Mouse (Mus musculus) lung, embryonic 14.5 days (tissue): Measurements from ENCODE around the gene Cep97. TPM values are rescaled to one million over a fixed set of nuclear protein-coding genes. Genes with fewer than 3 reads are reported as not detected.
"Not testable (repeated sequence)": the region's sequence is repeated elsewhere in the genome, so short reads cannot be mapped to it uniquely, and the experiment has no call there.

Experiments used
- ATAC-seq: fragments of 200-750 bp; cut with Nextera tagmentation; 2 replicates; pipeline ENCODE4 v1.8.0; 2017; ENCODE audit warnings: mild to moderate bottlenecking, moderate TSS enrichment, moderate library complexity; ENCODE audit not compliant: insufficient read depth
- DNase-seq: peaks from one replicate; pipeline ENCODE4 v3.0.0-alpha.2; 2015
- H3K27ac ChIP-seq: fragments of 300-500 bp; sonication (generic); 2 replicates; pipeline ENCODE4 v1.5.1; 2014; ENCODE audit warnings: low read depth, mild to moderate bottlenecking, moderate library complexity
- H3K27me3 ChIP-seq: fragments of 300-500 bp; sonication (generic); 2 replicates; pipeline ENCODE4 v1.6.1; 2014; ENCODE audit warnings: low read length, control low read depth; ENCODE audit not compliant: insufficient read depth
- H3K36me3 ChIP-seq: fragments of 300-500 bp; sonication (generic); 2 replicates; pipeline ENCODE4 v1.6.1; 2014; ENCODE audit warnings: control low read depth; ENCODE audit not compliant: insufficient read depth
- H3K4me1 ChIP-seq: fragments of 300-500 bp; sonication (generic); 2 replicates; pipeline ENCODE4 v1.6.1; 2014; ENCODE audit warnings: antibody characterized with exemption, control low read depth; ENCODE audit not compliant: insufficient read depth
- H3K4me2 ChIP-seq: fragments of 300-500 bp; sonication (generic); 2 replicates; pipeline ENCODE4 v1.6.1; 2014; ENCODE audit warnings: mild to moderate bottlenecking
- H3K4me3 ChIP-seq: fragments of 300-500 bp; sonication (generic); 2 replicates; pipeline ENCODE4 v1.5.1; 2014; ENCODE audit warnings: low read depth, low read length
- H3K9ac ChIP-seq: fragments of 300-500 bp; sonication (generic); 2 replicates; pipeline ENCODE4 v1.6.1; 2014
- H3K9me3 ChIP-seq: fragments of 300-500 bp; sonication (generic); 2 replicates; pipeline ENCODE4 v1.6.1; 2016; ENCODE audit warnings: low read depth, low read length, control low read depth
- CTCF ChIP-seq: IDR thresholded peaks from 2 replicates; pipeline ENCODE4 v1.5.1; 2016; ENCODE audit warnings: antibody characterized with exemption, low read depth
- WGBS: fragments of 180-500 bp; shearing (Covaris S2); extraction: QIAGEN DNeasy Blood & Tissue Kit; methylation state at CpG from one replicate; pipeline ENCODE4 v1.1.7; 2014; 5-methylcytosine and 5-hydroxymethylcytosine counted together
- polyA plus RNA-seq: library from polyadenylated mRNA; unstranded; fragments of >200 nt; fragmentation: Nextera tagmentation; extraction: Ambion mirVana; gene quantifications from 2 replicates; pipeline ENCODE4 v1.2.1, GENCODE M21; 2014

The Cep97 gene
- polyA plus RNA-seq, 1 experiment from 2014 or later: 14.0 TPM

GRCm38 (mm10) chr16:55970416-55970815, 35.8 kb upstream of the Cep97 start:
- Histone ChIP-seq H3K36me3 (peaks cover 49% of the 10 kb centered on the region), H3K27me3 (no peaks in the 10 kb centered on the region), H3K4me3 (no peak overlapping the region), H3K9ac (no peak overlapping the region), H3K4me1 (peaks cover 4% of the 10 kb centered on the region; the same call in 1 of the 2 replicates), H3K4me2 (no peak overlapping the region), H3K9me3 (no peaks in the 10 kb centered on the region), H3K27ac (no peak overlapping the region)
- no peak for DNase-seq
- 93% methylated on average over 5 of the region's 5 CpGs for WGBS
- no peak for ATAC-seq
- no peak for TF ChIP-seq CTCF

- Histone ChIP-seq H3K27me3 (no peaks in the 10 kb centered on the region), H3K27ac (no peak overlapping the region), H3K9ac (no peak overlapping the region), H3K9me3 (no peaks in the 10 kb centered on the region), H3K4me2 (no peak overlapping the region), H3K4me1 (no peaks in the 10 kb centered on the region), H3K4me3 (0 out of 2 replicates have a peak overlapping the region, but pooled peaks have one; percentile 2), H3K36me3 (peaks cover 49% of the 10 kb centered on the region)
- peak; percentile 77 for DNase-seq
- ATAC-seq: no peak
- 77% methylated on average over 3 of the region's 3 CpGs for WGBS
- peak; percentile 61 for TF ChIP-seq CTCF
Observed at GRCm38 (mm10) chr16:55969147-55969546, 34.5 kb upstream of the Cep97 start.

GRCm38 (mm10) chr16:55967221-55967620, 32.6 kb upstream of the Cep97 start:
- Histone ChIP-seq H3K27me3 (no peaks in the 10 kb centered on the region), H3K9ac (peak overlapping the region; percentile 92), H3K27ac (no peak overlapping the region), H3K9me3 (no peaks in the 10 kb centered on the region), H3K4me2 (peak overlapping the region; percentile 97), H3K36me3 (peaks cover 44% of the 10 kb centered on the region), H3K4me1 (no peaks in the 10 kb centered on the region), H3K4me3 (peak overlapping the region; percentile 73)
- no peak for DNase-seq
- WGBS: 15% methylated on average over 1 of the region's 1 CpGs
- no peak for TF ChIP-seq CTCF
- ATAC-seq: no peak

- Histone ChIP-seq H3K4me1 (no peaks in the 10 kb centered on the region), H3K27me3 (no peaks in the 10 kb centered on the region), H3K4me3 (peak within 1 kb of the TSS; percentile 73), H3K27ac (peak within 1 kb of the TSS; percentile 83), H3K9me3 (no peaks in the 10 kb centered on the region), H3K36me3 (peaks cover 35% of the 10 kb centered on the region), H3K9ac (peak within 1 kb of the TSS; percentile 92), H3K4me2 (peak within 1 kb of the TSS; percentile 97)
- WGBS: under 1% methylated on average over 42 of the region's 42 CpGs
- ATAC-seq: peak; percentile 94
- DNase-seq: peak; percentile 98
- no peak for TF ChIP-seq CTCF
Observed at GRCm38 (mm10) chr16:55966212-55966871, 31.7 kb upstream of the Cep97 start, which contains the start of gene Rpl24. TSS of gene Rpl24 (plus strand) at chr16:55966275.

GRCm38 (mm10) chr16:55964126-55964949, 29.7 kb upstream of the Cep97 start:
- no peaks in the 10 kb centered on the region for H3K9me3 ChIP-seq
- H3K27ac ChIP-seq: no peak overlapping the region
- DNase-seq (peak; percentile 62), ATAC-seq (no peak)
- H3K4me2 ChIP-seq: no peak overlapping the region
- peaks cover 16% of the 10 kb centered on the region for H3K36me3 ChIP-seq
- no peak overlapping the region for H3K9ac ChIP-seq
- no peak overlapping the region for H3K4me3 ChIP-seq
- peak; percentile 41 for TF ChIP-seq CTCF
- H3K4me1 ChIP-seq: no peaks in the 10 kb centered on the region
- no peaks in the 10 kb centered on the region for H3K27me3 ChIP-seq
- 59% methylated on average over 4 of the region's 4 CpGs for WGBS

GRCm38 (mm10) chr16:55963068-55963467, 28.4 kb upstream of the Cep97 start:
- H3K4me3 ChIP-seq, H3K4me1 ChIP-seq, H3K9me3 ChIP-seq, H3K4me2 ChIP-seq, H3K27me3 ChIP-seq, DNase-seq, ATAC-seq, H3K27ac ChIP-seq, H3K36me3 ChIP-seq, H3K9ac ChIP-seq: not testable (repeated sequence)
- whole genome bisulfite sequencing: 91% methylated on average over 6 of the region's 11 CpGs

- not testable (repeated sequence) for H3K4me2 ChIP-seq, H3K9me3 ChIP-seq, H3K27ac ChIP-seq, H3K4me3 ChIP-seq, H3K36me3 ChIP-seq, DNase-seq, H3K4me1 ChIP-seq, H3K9ac ChIP-seq, ATAC-seq, H3K27me3 ChIP-seq
- 93% methylated on average over 9 of the region's 9 CpGs for WGBS
Observed at GRCm38 (mm10) chr16:55954196-55954595, 19.5 kb upstream of the Cep97 start.
